Comparison of ENCODE assay signal across 30 mouse cellular contexts in genomic region chr1:92124497-92125201, GRCm38 (mm10).
DNase-seq lines count a peak whose midpoint lies in the region; ATAC-seq and TF ChIP-seq lines count a peak whose summit lies in the region.
"Had no signal": no experiment of that assay in that cellular context is flagged by ENCODE, and none has a peak within 500 bp of the region (broad histone marks: within the 10 kb centered on the region; RNA-seq: fewer than 3 reads in every experiment).

No protein-coding gene starts in this region.

- no peak overlapping the region for H3K4me3 ChIP-seq in kidney, adult 2 months (ENCODE audit: insufficient read depth, low read depth, low read length)
- no peak overlapping the region for H3K4me3 ChIP-seq in kidney, embryonic 16.5 days (ENCODE audit: low read length)
- H3K4me3 ChIP-seq: embryonic facial prominence, embryonic 10.5 days; embryonic facial prominence, embryonic 15.5 days; forebrain, embryonic 13.5 days; heart, embryonic 10.5 days; heart, embryonic 15.5 days; hindbrain, embryonic 12.5 days; intestine, embryonic 15.5 days; midbrain, embryonic 10.5 days; neural tube, embryonic 12.5 days had no signal

- TF ChIP-seq POLR2A in kidney, adult 2 months (IDR thresholded peaks at IDR 0.05; ENCODE audit: low read depth, low read length) = no peak

- H3K9ac ChIP-seq in kidney, embryonic 16.5 days (replicated peaks; ENCODE audit: low read length) = no peak overlapping the region
- H3K9ac ChIP-seq: embryonic facial prominence, embryonic 15.5 days; forebrain, embryonic 13.5 days; heart, embryonic 15.5 days; hindbrain, embryonic 12.5 days; intestine, embryonic 15.5 days; lung, embryonic 14.5 days; neural tube, embryonic 12.5 days had no signal

- H3K27ac ChIP-seq in kidney, adult 2 months (ENCODE audit: insufficient read depth, low read depth, low read length) = no peak overlapping the region
- H3K27ac ChIP-seq in kidney, embryonic 16.5 days (ENCODE audit: low read length) = no peak overlapping the region
- H3K27ac ChIP-seq: embryonic facial prominence, embryonic 10.5 days; embryonic facial prominence, embryonic 15.5 days; forebrain, embryonic 13.5 days; heart, embryonic 10.5 days; heart, embryonic 15.5 days; hindbrain, embryonic 12.5 days; hindbrain, postnatal 0 days; intestine, embryonic 15.5 days; macrophage; midbrain, embryonic 10.5 days; neural tube, embryonic 12.5 days had no signal

- no peak overlapping the region for H3K4me2 ChIP-seq in kidney, embryonic 16.5 days (replicated peaks; ENCODE audit: low read depth, low read length)
- H3K4me2 ChIP-seq: embryonic facial prominence, embryonic 15.5 days; forebrain, embryonic 13.5 days; heart, embryonic 15.5 days; hindbrain, embryonic 12.5 days; intestine, embryonic 15.5 days; lung, embryonic 14.5 days; neural tube, embryonic 12.5 days had no signal

- peaks cover 3% of the 10 kb centered on the region for H3K4me1 ChIP-seq in kidney, adult 2 months (ENCODE audit: control insufficient read depth, insufficient read depth, low read length)
- H3K4me1 ChIP-seq in kidney, embryonic 16.5 days (ENCODE audit: insufficient read depth, low read length) = no peaks in the 10 kb centered on the region
- H3K4me1 ChIP-seq: embryonic facial prominence, embryonic 10.5 days; forebrain, embryonic 13.5 days; hindbrain, embryonic 12.5 days; intestine, embryonic 15.5 days; midbrain, embryonic 10.5 days; neural tube, embryonic 12.5 days had no signal

- H3K27me3 ChIP-seq in kidney, adult 2 months (replicated peaks; ENCODE audit: control insufficient read depth, insufficient read depth, low read length) = no peaks in the 10 kb centered on the region
- no peaks in the 10 kb centered on the region for H3K27me3 ChIP-seq in kidney, embryonic 16.5 days (ENCODE audit: insufficient read depth, low read length)
- H3K27me3 ChIP-seq: embryonic facial prominence, embryonic 15.5 days; forebrain, embryonic 13.5 days; heart, embryonic 15.5 days; hindbrain, embryonic 12.5 days; intestine, embryonic 15.5 days; neural tube, embryonic 12.5 days had no signal

- TF ChIP-seq CTCF in kidney, adult 2 months (conservative IDR thresholded peaks at IDR 0.05; ENCODE audit: insufficient read depth, insufficient read length, low read depth, low read length) = no peak

- no peaks in the 10 kb centered on the region for H3K9me3 ChIP-seq in kidney, embryonic 16.5 days (ENCODE audit: low read length)
- H3K9me3 ChIP-seq: embryonic facial prominence, embryonic 10.5 days; embryonic facial prominence, embryonic 15.5 days; forebrain, embryonic 13.5 days; heart, embryonic 10.5 days; heart, embryonic 15.5 days; hindbrain, embryonic 12.5 days; intestine, embryonic 15.5 days; midbrain, embryonic 10.5 days; neural tube, embryonic 12.5 days had no signal

- H3K36me3 ChIP-seq in kidney, adult 2 months (ENCODE audit: control insufficient read depth, insufficient read depth, low read length) = no peaks in the 10 kb centered on the region
- no peaks in the 10 kb centered on the region for H3K36me3 ChIP-seq in kidney, embryonic 16.5 days (ENCODE audit: insufficient read depth, low read length)
- H3K36me3 ChIP-seq: embryonic facial prominence, embryonic 15.5 days; heart, embryonic 10.5 days; heart, embryonic 15.5 days; hindbrain, embryonic 12.5 days; intestine, embryonic 15.5 days; neural tube, embryonic 12.5 days had no signal

- 89% methylated on average over 3 of the region's 3 CpGs for WGBS in kidney, adult 2 months
- 60% methylated on average over 3 of the region's 3 CpGs for WGBS in kidney, embryonic 16.5 days

- peak; percentile 38 for DNase-seq in kidney, adult 2 months
- peak; percentile 69 to 70 for DNase-seq in kidney, postnatal 36 days
- no peak for DNase-seq in kidney, postnatal 4 days
- peak; percentile 25 for DNase-seq in lung, postnatal 14 days
- no peak for DNase-seq in lung, postnatal 36 days
- DNase-seq in testis, postnatal 10 days (ENCODE audit: low spot score) = no peak
- DNase-seq in cerebellum, adult 18-20 months = no peak
- DNase-seq: adrenal gland, postnatal 36 days; cerebellum, adult 8-10 months; cerebellum, postnatal 25 days; gastrocnemius, postnatal 14 days; layer of hippocampus, adult 9-11 months; lung, embryonic 14.5 days; right cerebral cortex, adult 18-20 months; spleen, adult 18-20 months; thymus, adult 18-20 months; thymus, postnatal 25 days had no signal

- no peak for ATAC-seq in kidney, embryonic 16.5 days (ENCODE audit: low FRiP score, low TSS enrichment)
- ATAC-seq: forebrain, embryonic 13.5 days; hindbrain, postnatal 0 days; intestine, embryonic 15.5 days; midbrain, embryonic 16.5 days had no signal

Comparison
In these comparisons a context has a peak if more than half of its experiments do, and no peak if none do; other contexts are left out.
1. DNase-seq: peak in kidney, adult 2 months (single experiment), kidney, postnatal 36 days (2 of 2) and lung, postnatal 14 days (single experiment); none in kidney, postnatal 4 days (0 of 2), lung, postnatal 36 days (single experiment), testis, postnatal 10 days (single experiment) and cerebellum, adult 18-20 months (0 of 2).